Mouse (Mus musculus): ENCODE measurements around the gene Syna. TPM values are rescaled to one million over a fixed set of nuclear protein-coding genes. Genes with fewer than 3 reads are reported as not detected.
A peak's percentile ranks its signal among the peaks of the same experiment; 100 is the strongest.

Gene Syna
- polyA plus RNA-seq, 1 experiment from 2014 or later = not detected

GRCm38 (mm10) chr5:134555463-134556164 lies 4.4 kb downstream of the Syna start:
- Histone ChIP-seq H3K4me3 (ENCODE audit: low read depth, low read length) (no peak overlapping the region), H3K27me3 (replicated peaks; ENCODE audit: control insufficient read depth, insufficient read depth, low read length) (no peaks in the 10 kb centered on the region), H3K36me3 (ENCODE audit: control insufficient read depth, insufficient read depth, low read length) (no peaks in the 10 kb centered on the region), H3K9ac (ENCODE audit: low read depth, low read length) (no peak overlapping the region), H3K4me1 (replicated peaks; ENCODE audit: control insufficient read depth, insufficient read depth, low read length) (peaks cover 24% of the 10 kb centered on the region), H3K9me3 (ENCODE audit: control insufficient read depth, low read length) (no peaks in the 10 kb centered on the region), H3K4me2 (peak overlapping the region; percentile 28), H3K27ac (ENCODE audit: low read depth, low read length) (no peak overlapping the region)
- ATAC-seq (replicated peaks; ENCODE audit: low FRiP score) (0 out of 2 replicates have a peak, but pooled peaks have one; percentile 12), DNase-seq (ENCODE audit: low spot score) (peak; percentile 63)
- WGBS = 12% methylated on average over 20 of the region's 20 CpGs

- DNase-seq (ENCODE audit: low spot score) = no peak
- WGBS = 87% methylated on average over 5 of the region's 5 CpGs
Measured at GRCm38 (mm10) chr5:134553951-134554546, 5.9 kb downstream of the Syna start.

GRCm38 (mm10) chr5:134552110-134552972 lies 7.6 kb downstream of the Syna start, which contains the start of gene Clip2:
TSS of gene Clip2 (minus strand) at chr5:134552434.
- H3K4me2 ChIP-seq = peak within 1 kb of the TSS; percentile 99
- H3K9ac ChIP-seq (ENCODE audit: low read depth, low read length) = peak within 1 kb of the TSS; percentile 76
- ATAC-seq (replicated peaks; ENCODE audit: low FRiP score) = peak; percentile 88
- H3K36me3 ChIP-seq (ENCODE audit: control insufficient read depth, insufficient read depth, low read length) = no peaks in the 10 kb centered on the region
- 2% methylated on average over 60 of the region's 61 CpGs for WGBS
- H3K27me3 ChIP-seq (replicated peaks; ENCODE audit: control insufficient read depth, insufficient read depth, low read length) = no peaks in the 10 kb centered on the region
- DNase-seq (ENCODE audit: low spot score) = peak; percentile 91
- H3K4me1 ChIP-seq (replicated peaks; ENCODE audit: control insufficient read depth, insufficient read depth, low read length) = peaks cover 27% of the 10 kb centered on the region
- H3K4me3 ChIP-seq (ENCODE audit: low read depth, low read length) = peak within 1 kb of the TSS; percentile 78
- H3K27ac ChIP-seq (ENCODE audit: low read depth, low read length) = peak within 1 kb of the TSS; percentile 80
- H3K9me3 ChIP-seq (ENCODE audit: control insufficient read depth, low read length) = no peaks in the 10 kb centered on the region

More at GRCm38 (mm10) chr5:134553951-134554546, 5.9 kb downstream of the Syna start:
- no peak for ATAC-seq (replicated peaks; ENCODE audit: low FRiP score)
- H3K4me1 ChIP-seq (replicated peaks; ENCODE audit: control insufficient read depth, insufficient read depth, low read length) = peaks cover 24% of the 10 kb centered on the region
- H3K9me3 ChIP-seq (ENCODE audit: control insufficient read depth, low read length) = no peaks in the 10 kb centered on the region
- H3K27ac ChIP-seq (ENCODE audit: low read depth, low read length) = no peak overlapping the region
- H3K4me3 ChIP-seq (ENCODE audit: low read depth, low read length) = no peak overlapping the region
- H3K27me3 ChIP-seq (replicated peaks; ENCODE audit: control insufficient read depth, insufficient read depth, low read length) = no peaks in the 10 kb centered on the region
- H3K36me3 ChIP-seq (ENCODE audit: control insufficient read depth, insufficient read depth, low read length) = no peaks in the 10 kb centered on the region
- H3K4me2 ChIP-seq = no peak overlapping the region
- no peak overlapping the region for H3K9ac ChIP-seq (ENCODE audit: low read depth, low read length)

GRCm38 (mm10) chr5:134551233-134552109 lies 8.5 kb downstream of the Syna start:
- Histone ChIP-seq H3K4me3 (ENCODE audit: low read depth, low read length) (peak overlapping the region; percentile 78), H3K9me3 (ENCODE audit: control insufficient read depth, low read length) (no peaks in the 10 kb centered on the region), H3K9ac (ENCODE audit: low read depth, low read length) (peak overlapping the region; percentile 76), H3K27ac (ENCODE audit: low read depth, low read length) (peak overlapping the region; percentile 80), H3K4me1 (replicated peaks; ENCODE audit: control insufficient read depth, insufficient read depth, low read length) (peaks cover 27% of the 10 kb centered on the region), H3K4me2 (peak overlapping the region; percentile 99), H3K36me3 (ENCODE audit: control insufficient read depth, insufficient read depth, low read length) (no peaks in the 10 kb centered on the region), H3K27me3 (replicated peaks; ENCODE audit: control insufficient read depth, insufficient read depth, low read length) (no peaks in the 10 kb centered on the region)
- DNase-seq (ENCODE audit: low spot score) (peak; percentile 55), ATAC-seq (replicated peaks; ENCODE audit: low FRiP score) (no peak)
- WGBS = 4% methylated on average over 52 of the region's 52 CpGs

GRCm38 (mm10) chr5:134550836-134551232 lies 9.1 kb downstream of the Syna start:
- Histone ChIP-seq H3K4me1 (replicated peaks; ENCODE audit: control insufficient read depth, insufficient read depth, low read length) (peaks cover 26% of the 10 kb centered on the region), H3K4me2 (peak overlapping the region; percentile 99), H3K9me3 (ENCODE audit: control insufficient read depth, low read length) (no peaks in the 10 kb centered on the region), H3K4me3 (ENCODE audit: low read depth, low read length) (peak overlapping the region; percentile 78), H3K36me3 (ENCODE audit: control insufficient read depth, insufficient read depth, low read length) (no peaks in the 10 kb centered on the region), H3K27me3 (replicated peaks; ENCODE audit: control insufficient read depth, insufficient read depth, low read length) (no peaks in the 10 kb centered on the region), H3K27ac (ENCODE audit: low read depth, low read length) (no peak overlapping the region), H3K9ac (ENCODE audit: low read depth, low read length) (peak overlapping the region; percentile 76)
- DNase-seq (ENCODE audit: low spot score) (no peak), ATAC-seq (replicated peaks; ENCODE audit: low FRiP score) (no peak)
- 20% methylated on average over 6 of the region's 6 CpGs for WGBS

GRCm38 (mm10) chr5:134549640-134550168 lies 10.3 kb downstream of the Syna start:
- WGBS = 75% methylated on average over 3 of the region's 3 CpGs

GRCm38 (mm10) chr5:134548306-134548705 lies 11.7 kb downstream of the Syna start:
- WGBS = 58% methylated on average over 5 of the region's 5 CpGs
- no peak for ATAC-seq (replicated peaks; ENCODE audit: low FRiP score)
- Histone ChIP-seq H3K4me1 (replicated peaks; ENCODE audit: control insufficient read depth, insufficient read depth, low read length) (peaks cover 17% of the 10 kb centered on the region; the same call in 1 of the 2 replicates), H3K9ac (ENCODE audit: low read depth, low read length) (no peak overlapping the region), H3K36me3 (ENCODE audit: control insufficient read depth, insufficient read depth, low read length) (no peaks in the 10 kb centered on the region), H3K4me2 (no peak overlapping the region), H3K4me3 (ENCODE audit: low read depth, low read length) (no peak overlapping the region), H3K27me3 (replicated peaks; ENCODE audit: control insufficient read depth, insufficient read depth, low read length) (no peaks in the 10 kb centered on the region), H3K27ac (ENCODE audit: low read depth, low read length) (no peak overlapping the region), H3K9me3 (ENCODE audit: control insufficient read depth, low read length) (no peaks in the 10 kb centered on the region)
- no peak for DNase-seq (ENCODE audit: low spot score)

More at GRCm38 (mm10) chr5:134549640-134550168, 10.3 kb downstream of the Syna start:
- Histone ChIP-seq H3K4me2 (no peak overlapping the region), H3K9ac (ENCODE audit: low read depth, low read length) (no peak overlapping the region), H3K27ac (ENCODE audit: low read depth, low read length) (no peak overlapping the region), H3K36me3 (ENCODE audit: control insufficient read depth, insufficient read depth, low read length) (no peaks in the 10 kb centered on the region), H3K4me1 (replicated peaks; ENCODE audit: control insufficient read depth, insufficient read depth, low read length) (peaks cover 17% of the 10 kb centered on the region; the same call in 1 of the 2 replicates), H3K27me3 (replicated peaks; ENCODE audit: control insufficient read depth, insufficient read depth, low read length) (no peaks in the 10 kb centered on the region), H3K9me3 (ENCODE audit: control insufficient read depth, low read length) (no peaks in the 10 kb centered on the region), H3K4me3 (ENCODE audit: low read depth, low read length) (no peak overlapping the region)
- ATAC-seq (replicated peaks; ENCODE audit: low FRiP score) (no peak), DNase-seq (ENCODE audit: low spot score) (no peak)

Measured in liver, embryonic 11.5 days (tissue).